Mouse (Mus musculus): Measurements from ENCODE around the gene Olfr1373. TPM values are rescaled to one million over a fixed set of nuclear protein-coding genes. Genes with fewer than 3 reads are reported as not detected.
"Not testable (repeated sequence)": the region's sequence is repeated elsewhere in the genome, so short reads cannot be mapped to it uniquely, and the experiment has no call there.

Gene Olfr1373
- not detected for total RNA-seq (2021)
- long read RNA-seq, experiment 1, result 0 reads
- long read RNA-seq, experiment 2, result 0 reads

DNA sequence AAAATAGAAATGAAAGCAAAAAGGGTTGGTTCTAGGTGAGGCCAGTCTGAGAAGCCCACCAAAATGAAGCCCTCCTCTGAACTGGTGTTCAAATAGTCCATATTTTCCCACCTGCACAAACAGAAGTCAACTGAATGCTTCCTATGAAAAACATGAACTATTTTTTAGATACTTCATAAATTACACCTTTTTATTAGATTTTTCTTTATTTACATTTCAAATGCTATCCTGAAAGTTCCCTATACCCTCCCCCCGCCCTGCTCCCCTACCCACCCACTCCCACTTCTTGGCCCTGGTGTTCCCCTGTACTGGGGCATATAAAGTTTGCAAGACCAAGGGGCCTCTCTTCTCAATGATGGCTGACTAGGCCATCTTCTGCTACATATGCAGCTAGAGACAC, at the start of gene Olfr1373:
TSS of gene Olfr1373 (minus strand) at position 101 of the 400 bp plus-strand sequence.
- DNase-seq (ENCODE audit: low spot score in 2 of 2); intact Hi-C loops (cut with DNase I): not testable (repeated sequence)

DNA sequence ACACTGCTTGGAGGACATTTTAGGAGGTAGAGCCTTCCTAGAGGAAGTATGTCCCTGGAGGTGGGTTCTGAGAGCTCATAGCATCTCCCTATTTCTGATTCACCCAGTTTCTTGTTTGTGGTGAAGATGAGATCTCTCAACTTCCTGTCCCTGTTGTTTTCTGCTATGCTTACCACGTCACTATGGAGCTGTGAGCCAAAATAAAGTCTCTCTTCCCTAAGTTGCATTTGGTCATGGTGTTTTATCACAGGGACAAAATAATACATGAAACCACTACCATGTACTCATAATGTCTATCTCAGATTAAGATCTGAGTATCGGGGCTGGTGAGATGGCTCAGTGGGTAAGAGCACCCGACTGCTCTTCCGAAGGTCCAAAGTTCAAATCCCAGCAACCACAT, 35.3 kb upstream of the Olfr1373 start:
- DNase-seq (ENCODE audit: low spot score in 2 of 2); intact Hi-C loops (cut with DNase I): not testable (repeated sequence)

DNA sequence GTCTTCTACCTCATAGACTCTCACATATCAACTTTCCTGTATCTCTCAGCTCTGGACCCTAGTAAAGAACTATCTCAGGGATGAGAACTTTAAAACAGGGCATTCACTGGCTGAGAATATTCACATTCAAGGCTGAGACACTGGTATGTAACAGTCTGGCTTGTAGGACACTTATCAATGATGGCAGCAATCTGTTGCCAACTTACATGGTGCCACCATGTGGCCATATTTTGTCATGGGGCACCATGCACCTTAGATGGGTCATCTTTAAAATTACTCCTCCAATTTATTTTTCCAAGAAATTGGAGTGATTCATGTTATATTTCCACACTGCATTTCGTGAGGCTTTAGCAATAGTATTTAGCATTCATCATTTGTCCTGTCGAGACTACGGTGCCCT, 34.6 kb upstream of the Olfr1373 start:
- intact Hi-C loops (cut with DNase I); DNase-seq (ENCODE audit: low spot score in 2 of 2): not testable (repeated sequence)

DNA sequence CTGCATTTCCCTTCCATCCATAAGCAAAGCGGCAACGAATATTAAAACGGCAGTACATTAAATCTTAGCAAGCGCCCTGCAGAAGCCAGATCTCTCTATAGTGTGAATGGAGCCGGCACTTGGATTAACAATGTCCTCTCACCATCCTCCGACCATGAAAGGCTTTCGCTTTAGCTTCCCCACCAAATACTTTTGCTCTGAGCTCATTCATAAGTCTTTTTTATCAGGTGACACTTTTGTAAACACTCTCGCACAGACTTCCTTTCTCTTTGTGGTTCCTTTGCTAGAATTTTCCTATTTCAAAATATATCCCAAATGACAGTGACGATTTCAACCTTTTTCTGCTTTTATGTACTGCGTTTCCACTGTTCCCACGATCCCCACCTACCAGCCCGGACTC, 23.1 kb upstream of the Olfr1373 start:
- no peak for DNase-seq (ENCODE audit: low spot score in 2 of 2)
- intact Hi-C loops (cut with DNase I), result no loop called here

DNA sequence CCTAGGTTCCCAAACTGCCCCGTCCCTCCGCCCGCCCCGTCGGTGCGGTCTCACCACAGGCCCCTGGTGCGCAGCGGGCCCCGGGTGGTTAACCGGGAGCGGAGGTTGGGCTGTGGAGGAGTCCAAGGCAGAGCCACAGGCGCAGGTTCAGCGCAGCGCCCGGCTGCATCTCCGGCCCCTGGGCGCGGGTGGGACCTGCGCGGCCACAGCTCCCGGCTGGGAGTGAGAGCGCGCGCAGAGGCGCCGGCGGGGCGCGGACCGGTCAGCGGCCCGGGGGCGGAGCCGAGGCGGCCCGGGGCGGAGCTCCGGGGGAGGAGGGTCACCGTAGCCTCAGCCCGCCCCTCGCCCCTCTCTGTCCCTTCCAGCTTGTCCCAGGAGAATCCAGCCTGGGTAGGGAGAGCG, 22.6 kb upstream of the Olfr1373 start:
- DNase-seq (ENCODE audit: low spot score in 2 of 2); intact Hi-C loops (cut with DNase I): not testable (repeated sequence)

DNA sequence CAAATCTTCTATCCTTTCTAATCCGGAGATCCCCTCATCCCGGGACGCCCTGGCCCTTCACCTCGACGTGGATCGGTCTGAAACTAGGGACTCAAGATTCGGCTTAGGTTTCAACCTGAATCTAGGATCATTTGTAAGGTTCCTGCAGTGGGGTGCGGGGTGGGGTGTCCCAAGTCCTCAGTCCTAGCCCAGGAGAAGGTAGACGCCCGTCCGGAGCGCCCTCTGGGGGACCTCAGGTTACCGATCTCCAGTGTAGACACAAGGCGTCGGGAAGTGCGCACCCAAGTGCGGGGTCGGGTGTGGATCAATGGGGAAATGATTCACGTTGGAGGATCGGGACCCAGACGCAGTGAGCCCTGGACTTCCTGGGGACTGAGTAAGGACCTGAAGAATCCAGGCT, 21.8 kb upstream of the Olfr1373 start:
- intact Hi-C loops (cut with DNase I), result no loop called here
- DNase-seq (ENCODE audit: low spot score in 2 of 2), result no peak

DNA sequence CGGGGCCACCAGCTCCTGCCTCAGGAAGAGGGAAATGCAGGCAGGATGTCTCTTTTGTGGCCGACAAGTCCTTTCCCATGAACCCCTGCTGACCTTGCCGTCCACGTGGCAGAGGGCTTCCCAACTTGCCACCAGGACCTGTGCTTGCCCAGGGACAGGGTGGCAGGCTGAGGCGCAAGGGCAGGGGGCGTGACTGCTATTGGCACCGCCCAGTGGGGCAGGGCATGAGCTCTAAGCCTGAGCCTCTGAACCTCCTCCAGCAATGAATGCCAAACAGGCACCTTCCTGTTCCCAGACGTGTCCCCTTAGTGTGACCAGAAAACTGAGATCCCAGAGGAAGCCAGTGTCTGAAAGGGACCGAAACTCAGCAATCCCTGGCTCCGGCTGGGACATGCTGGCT, 18.6 kb upstream of the Olfr1373 start:
- DNase-seq (ENCODE audit: low spot score in 2 of 2), result no peak
- intact Hi-C loops (cut with DNase I), result no loop called here

DNA sequence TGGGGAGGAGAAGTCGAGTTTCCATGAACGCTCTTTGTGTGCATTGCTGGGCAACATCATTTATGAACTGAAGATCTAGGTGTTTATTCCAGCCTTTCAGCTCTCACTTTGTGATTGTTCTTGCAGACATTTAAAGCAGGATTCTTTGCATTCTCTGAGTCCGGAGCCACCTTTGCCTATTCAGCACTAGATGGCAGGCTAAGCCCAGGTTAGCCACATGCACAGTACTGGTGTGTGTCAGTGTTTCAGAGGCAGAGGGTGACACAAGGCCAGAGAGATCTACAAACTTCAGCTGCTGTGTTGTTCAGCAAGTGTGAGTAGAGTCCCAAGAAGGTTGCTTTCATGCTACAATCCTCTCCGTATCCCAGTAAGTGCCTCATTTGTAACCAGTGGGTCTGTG, 1.7 kb downstream of the Olfr1373 start:
- peak; percentile 65 to 76 for DNase-seq (ENCODE audit: low spot score in 2 of 2)
- intact Hi-C loops (cut with DNase I), result not testable (repeated sequence)

DNA sequence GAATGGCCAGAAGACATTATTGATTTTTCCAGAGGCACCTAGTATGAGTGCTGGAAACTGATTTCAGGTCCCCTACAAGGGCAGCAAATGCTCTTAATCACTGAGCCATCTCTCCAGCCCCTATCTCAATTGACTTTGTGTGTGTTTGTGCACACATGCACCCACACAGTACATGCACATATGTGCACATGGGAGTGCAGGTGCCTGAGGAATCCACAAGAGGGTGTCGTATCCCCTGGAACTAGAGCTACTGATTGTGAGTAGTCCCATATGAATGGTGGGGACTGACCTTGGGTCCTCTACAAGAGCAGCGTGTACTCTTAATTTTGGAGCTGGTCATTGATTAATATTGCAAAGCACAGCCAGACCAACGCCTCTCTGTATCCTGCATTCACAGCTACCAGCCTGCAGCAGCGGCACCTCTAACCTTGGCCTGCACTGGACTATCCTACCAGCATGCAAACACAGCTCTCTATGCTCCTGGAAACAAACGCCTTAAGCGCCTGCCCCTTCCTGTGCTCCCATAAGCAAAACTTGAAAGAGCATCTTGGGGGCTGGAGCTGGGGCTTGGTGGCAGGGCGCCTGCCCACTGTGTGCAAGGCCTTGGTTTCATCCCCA, 14.8 kb downstream of the Olfr1373 start:
- peak in 1 of 2 experiments; percentile 53 for DNase-seq (ENCODE audit: low spot score in 2 of 2)
- intact Hi-C loops (cut with DNase I), result no loop called here

DNA sequence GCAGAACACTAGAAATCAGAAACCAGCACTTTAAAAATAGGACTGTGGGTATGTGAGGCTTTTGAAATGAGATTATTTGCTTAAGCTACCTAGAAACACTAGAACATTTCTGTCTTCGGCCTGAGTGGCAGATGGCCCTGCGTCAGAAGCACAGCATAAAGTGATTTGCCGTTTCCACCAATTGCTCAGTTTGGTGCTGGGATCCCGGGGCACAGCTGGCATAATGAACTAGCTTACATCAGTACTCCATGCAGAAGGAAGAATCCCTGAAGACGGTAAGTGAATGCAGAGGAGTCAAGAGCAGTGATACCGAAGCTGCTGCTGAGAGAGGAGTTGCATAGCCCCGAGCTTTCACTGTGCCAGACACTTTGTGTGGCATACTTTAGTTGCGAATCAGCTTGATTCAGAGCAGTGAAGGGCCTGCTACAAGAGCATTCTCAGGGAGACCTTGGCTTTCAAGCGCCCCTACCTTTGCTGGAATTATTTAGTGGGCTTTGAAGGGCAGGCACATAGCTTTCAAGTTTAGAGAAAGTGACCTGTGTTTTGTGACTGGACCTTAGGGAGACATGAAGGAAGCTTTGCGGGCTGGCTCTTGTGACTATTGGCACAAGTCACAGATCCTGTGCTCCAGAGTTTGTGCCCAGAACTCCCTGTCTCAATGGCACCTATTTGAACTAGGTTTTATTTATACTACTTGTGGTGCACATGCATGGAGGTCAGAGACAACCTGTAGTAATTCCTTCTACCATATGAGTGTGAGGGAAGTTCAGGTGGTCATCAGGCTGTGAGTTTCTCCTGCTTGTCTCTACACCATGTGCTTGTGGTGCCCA, 15.5 kb downstream of the Olfr1373 start:
- intact Hi-C loops (cut with DNase I), result no loop called here
- DNase-seq (ENCODE audit: low spot score in 2 of 2), result peak; percentile 80 to 89

DNA sequence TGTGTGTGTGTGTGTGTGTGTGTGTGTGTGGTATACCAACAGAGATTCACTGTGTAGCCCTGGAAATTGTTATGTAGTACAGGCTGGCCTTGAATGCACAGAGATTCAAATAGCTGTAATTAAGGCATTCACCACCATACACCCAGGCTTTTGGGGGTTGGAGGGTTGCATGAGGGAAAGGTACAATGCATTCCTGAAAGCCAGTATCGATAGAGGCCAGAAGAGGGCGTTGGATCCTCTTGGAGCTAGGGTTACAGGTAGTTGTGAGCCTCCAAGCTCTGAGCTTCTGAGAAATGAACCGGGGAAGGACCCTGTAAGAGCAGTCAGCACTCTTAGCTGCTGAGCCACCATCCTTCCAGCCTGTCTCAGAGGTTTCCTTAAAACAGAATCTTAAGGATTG, 16.2 kb downstream of the Olfr1373 start:
- peak in 1 of 2 experiments; percentile 36 for DNase-seq (ENCODE audit: low spot score in 2 of 2)
- intact Hi-C loops (cut with DNase I), result no loop called here

DNA sequence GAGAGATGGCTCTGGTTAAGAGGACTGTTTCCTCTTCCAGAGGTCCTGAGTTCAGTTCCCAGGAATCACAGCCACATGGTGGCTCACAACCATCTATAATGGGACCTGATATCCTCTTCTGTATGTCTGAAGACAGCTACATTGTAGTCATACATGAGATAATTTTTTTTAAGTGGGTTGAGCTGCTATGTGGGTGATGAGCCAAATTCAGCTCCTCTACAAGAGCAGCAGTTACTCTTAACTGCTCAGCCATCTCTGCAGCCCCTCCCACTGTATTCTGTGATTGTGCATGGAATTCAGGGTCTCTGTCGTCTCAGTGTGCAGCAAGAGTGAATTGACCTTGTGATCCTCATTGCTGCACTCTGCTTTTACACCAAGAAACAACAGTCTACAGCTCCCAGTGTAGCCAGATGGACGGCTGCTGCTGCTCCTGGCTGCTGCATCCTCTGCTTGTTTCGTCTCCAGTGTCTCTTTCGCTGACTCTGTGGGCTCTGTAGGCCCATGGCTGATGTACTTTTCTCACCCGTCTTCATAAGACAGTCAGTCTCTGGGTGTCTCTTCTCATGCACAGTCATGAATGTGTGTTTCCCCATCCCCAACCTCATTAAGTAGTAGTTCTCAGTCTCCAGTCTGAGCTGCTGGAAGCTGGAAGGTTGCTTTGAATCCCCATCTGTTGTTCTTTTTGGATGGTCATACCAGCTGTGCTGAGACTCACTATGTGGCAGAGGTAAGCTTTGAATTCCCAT, 16.8 kb downstream of the Olfr1373 start:
- peak; percentile 34 to 71 for DNase-seq (ENCODE audit: low spot score in 2 of 2)
- intact Hi-C loops (cut with DNase I), result no loop called here

DNA sequence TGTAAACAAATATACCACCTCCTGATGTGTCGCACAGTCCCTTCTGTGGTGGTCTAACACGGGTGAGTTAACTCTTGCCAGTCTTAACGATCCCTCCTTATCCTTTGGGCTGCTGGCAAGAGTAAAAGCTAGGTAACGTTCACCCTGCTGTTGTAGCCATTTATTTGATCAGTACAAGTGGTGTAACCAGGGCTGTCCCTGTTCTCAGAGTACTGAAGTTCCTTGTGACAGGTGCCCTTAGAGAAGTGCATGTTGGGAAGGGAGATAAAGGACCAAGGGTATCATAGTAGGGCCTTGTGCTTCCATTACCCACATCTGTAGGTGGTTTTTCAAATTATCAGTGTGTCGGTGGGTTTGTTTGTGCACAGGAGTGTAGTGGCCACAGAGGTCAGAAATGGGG, 17.6 kb downstream of the Olfr1373 start:
- intact Hi-C loops (cut with DNase I), result no loop called here

DNA sequence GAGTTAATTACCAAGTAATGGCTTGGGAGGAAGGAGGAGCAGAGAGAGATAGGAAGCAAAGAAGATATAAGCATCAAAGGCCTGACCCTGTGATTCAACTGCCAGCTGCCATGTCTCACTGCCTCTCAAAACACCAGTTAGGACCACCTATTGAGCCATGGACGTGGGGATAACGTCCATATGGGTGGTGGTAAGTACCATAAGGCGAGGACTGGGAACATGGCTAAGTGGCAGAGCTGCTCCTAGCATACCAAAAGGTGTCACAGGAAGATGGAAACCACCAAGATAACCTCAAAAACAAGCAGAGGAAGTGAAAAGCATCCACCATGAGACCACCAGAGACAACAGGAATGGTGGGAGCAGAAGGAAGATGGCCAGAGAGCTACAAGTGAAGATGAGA, 18.2 kb downstream of the Olfr1373 start:
- DNase-seq (ENCODE audit: low spot score in 2 of 2), result no peak
- intact Hi-C loops (cut with DNase I), result no loop called here

More for the DNA sequence above, 17.6 kb downstream of the Olfr1373 start:
- no peak for DNase-seq (ENCODE audit: low spot score in 2 of 2)

DNA sequence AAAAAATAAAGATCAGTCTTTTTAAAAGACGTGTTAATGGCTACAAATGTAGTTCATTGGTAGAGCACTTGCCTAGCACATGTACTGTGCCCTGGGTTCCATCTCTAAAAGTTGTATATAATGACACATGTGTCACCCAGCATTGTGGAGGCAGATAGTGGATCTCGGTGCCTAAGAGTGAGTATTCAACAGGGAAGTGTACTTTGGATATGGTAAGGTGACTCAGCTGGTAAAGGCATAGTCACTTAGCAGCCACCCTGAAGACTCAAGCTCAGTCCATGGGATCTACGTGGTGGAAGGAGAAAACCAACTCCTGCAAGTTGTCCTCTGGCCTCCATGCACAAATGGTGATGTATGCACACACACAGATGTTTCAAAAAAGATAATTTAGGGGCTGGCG, 20.9 kb downstream of the Olfr1373 start:
- no peak for DNase-seq (ENCODE audit: low spot score in 2 of 2)
- intact Hi-C loops (cut with DNase I), result loop anchor here (5.0 kb wide), 1 partner anchor 77 kb away; no protein-coding TSS in a partner anchor

DNA sequence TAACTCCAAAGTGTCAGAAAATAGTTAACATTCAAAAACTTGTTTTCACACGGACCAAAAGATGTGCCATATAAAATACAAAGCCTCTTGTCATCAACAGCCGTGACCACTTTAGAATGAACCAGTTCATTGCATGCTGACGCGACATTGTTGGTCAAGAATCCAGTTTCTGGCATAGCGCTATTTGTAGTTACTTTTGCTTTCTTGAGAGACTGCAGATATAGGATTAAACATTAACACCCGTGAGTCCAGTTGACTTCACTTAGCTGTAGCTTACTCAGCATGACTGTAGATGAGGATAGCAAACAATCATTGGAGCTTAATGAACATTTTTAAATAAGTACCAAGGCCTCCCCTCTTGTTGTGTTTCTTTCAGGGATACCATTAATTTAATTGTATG, 23.3 kb downstream of the Olfr1373 start:
- intact Hi-C loops (cut with DNase I), result loop anchor here (5.0 kb wide), 1 partner anchor 75 kb away; no protein-coding TSS in a partner anchor
- no peak for DNase-seq (ENCODE audit: low spot score in 2 of 2)

DNA sequence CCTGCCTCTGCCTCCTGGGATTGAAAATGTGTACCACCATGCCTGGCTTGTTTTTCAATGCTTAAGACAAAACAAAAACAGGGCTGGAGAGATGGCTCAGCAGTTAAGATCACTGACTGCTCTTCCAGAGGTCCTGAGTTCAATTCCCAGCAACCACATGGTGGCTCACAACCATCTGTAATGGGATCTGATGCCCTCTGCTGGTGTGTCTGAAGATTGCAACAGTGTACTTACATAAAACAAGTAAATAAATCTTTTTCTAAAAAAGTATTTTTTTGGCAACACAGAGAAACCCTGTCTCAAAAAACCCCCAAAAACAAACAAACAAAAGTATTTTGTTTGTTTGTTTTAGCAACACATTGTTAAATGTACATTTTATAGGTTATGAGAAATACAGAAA, 24.9 kb downstream of the Olfr1373 start:
- intact Hi-C loops (cut with DNase I), result loop anchor here (5.0 kb wide), 1 partner anchor 73 kb away; no protein-coding TSS in a partner anchor
- not testable (repeated sequence) for DNase-seq (ENCODE audit: low spot score in 2 of 2)

DNA sequence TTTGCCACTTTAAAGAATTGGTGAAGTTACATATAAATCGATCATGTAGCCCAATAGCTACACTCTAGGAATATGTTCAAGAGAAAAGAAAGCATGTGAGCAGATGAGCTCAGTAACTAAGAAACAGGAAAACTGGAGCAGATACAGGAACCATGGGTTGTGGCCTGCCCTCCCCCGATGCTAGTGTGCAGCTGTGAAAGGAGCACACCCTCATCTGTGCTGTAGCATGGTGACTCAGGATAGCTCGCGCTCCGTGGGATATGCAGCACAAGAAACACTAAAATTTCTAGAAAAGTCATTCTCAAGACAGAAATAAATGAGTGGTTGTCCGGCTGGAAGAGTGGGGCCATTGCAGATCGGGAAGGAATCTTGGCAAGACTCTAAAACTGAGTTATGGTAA, 28.2 kb downstream of the Olfr1373 start:
- intact Hi-C loops (cut with DNase I), result no loop called here

DNA sequence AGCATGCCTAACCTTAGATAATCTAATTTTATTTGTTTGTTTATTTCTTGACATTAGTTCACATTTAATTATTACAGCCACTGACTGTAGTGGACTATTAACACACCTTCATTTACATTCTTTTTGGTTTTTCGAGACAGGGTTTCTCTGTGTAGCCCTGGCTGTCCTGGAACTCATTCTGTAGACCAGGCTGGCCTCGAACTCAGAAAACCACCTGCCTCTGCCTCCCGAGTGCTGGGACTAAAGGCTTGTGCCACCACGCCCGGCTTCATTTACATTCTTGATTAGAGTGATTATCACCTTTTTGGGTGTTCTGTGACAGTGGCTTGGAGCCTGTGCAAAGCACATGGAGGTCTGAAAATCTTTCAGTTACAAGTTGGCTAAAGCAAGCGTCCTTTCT, 29.2 kb downstream of the Olfr1373 start:
- DNase-seq (ENCODE audit: low spot score in 2 of 2); intact Hi-C loops (cut with DNase I): not testable (repeated sequence)

More for the DNA sequence above, 28.2 kb downstream of the Olfr1373 start:
- DNase-seq (ENCODE audit: low spot score in 2 of 2), result peak in 1 of 2 experiments; percentile 44

DNA sequence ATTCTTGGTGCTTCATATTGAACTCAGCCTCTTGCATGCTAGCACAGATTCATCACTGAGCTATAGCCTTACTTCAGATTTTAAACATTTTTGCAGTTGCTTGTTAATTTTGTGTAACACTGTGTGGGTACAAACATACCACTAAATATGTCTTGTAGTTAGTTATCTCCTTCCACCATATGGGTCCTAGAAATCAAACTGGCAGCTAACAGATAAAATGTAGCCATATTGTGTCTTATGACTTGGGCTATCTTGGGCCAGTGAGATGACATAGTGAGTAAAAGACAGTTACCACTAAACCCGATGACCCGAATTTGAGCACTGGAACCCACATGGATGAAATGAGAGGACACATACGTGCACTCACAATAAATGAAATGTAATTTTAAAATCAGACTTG, 29.8 kb downstream of the Olfr1373 start:
- no peak for DNase-seq (ENCODE audit: low spot score in 2 of 2)
- intact Hi-C loops (cut with DNase I), result no loop called here

Data from left cerebral cortex, postnatal 14 days (tissue).